Mouse (Mus musculus) CH12.LX (cell line): ENCODE data around the gene Washc3.

ENCODE experiments used
- CTCF ChIP-seq, 2 experiments: IDR thresholded peaks in 1 of 2; conservative IDR thresholded peaks in 1 of 2; 2 replicates each; pipeline ENCODE4 v1.5.1; 2011 to 2012; ENCODE audit warnings: low read depth in 2 of 2, low read length in 2 of 2, improper control_type of control experiment in 1 of 2, inconsistent platforms in 1 of 2, mild to moderate bottlenecking in 1 of 2, moderate library complexity in 1 of 2
- MAFK ChIP-seq: IDR thresholded peaks from 2 replicates; pipeline ENCODE4 v1.6.1; 2011; ENCODE audit warnings: low read length, improper control_type of control experiment; ENCODE audit not compliant: insufficient replicate concordance

GRCm38 (mm10) chr10:88200541-88200940 is 352 bp upstream of the Washc3 start:
- TF ChIP-seq MAFK = no peak
- no peak for TF ChIP-seq CTCF (conservative IDR thresholded peaks at IDR 0.05 in 1 of 2, IDR thresholded peaks at IDR 0.05 in 1 of 2; ENCODE audit: low read depth in 2 of 2, low read length in 2 of 2)
